Mouse (Mus musculus): ENCODE measurements around the gene Ddx54.

Ddx54 gene

DNA sequence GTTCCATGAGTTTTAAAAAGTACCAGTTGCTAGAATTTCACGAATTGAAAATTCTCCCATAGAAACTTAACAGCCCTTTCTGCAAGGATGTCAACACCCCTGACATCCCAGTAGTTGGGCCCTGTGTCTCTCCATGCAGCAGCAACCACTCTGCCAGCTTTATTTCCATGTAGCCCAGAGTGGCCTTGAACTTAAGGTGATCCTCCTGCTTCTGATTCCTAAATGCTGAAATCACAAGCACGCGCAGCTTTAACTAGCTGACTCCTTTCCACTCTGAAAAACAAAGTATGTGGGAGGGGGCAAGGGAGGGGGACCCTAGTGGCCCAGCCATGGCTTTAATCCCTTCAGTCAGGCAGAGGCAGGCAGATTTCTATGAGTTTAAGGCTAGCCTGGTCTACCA lies 5.2 kb upstream of the Ddx54 start:
- CTCF ChIA-PET, result interaction anchor here (1.6 kb wide), 1 partner anchor 10 kb away, joined by 4 read pairs; no protein-coding TSS in a partner anchor

DNA sequence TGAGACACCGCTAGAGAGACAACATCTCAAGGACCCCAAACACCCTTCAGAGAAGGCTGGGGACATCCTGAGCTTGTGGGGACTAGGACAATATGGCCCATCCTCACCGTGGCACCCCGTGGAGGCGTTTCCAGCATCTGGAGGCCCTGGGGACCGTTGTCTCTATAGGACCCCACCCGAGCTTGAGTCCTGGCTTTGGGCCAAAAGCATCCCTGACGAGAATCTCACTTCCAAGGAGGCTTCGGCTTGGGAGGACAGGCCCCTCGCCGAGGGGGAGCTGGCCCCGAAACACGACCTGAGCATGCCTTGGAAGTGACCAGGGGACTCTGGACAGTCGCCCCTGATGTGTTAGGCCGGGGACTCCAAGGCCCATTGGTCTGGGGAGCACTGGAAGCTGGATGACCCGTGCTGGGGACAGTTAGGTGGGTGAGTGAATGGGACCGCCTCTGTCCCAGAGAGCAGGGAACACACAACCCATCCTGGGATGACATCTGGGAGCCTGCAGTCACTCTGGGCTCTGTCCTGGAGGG lies 3.2 kb upstream of the Ddx54 start:
- CTCF ChIA-PET, result no interaction called here

DNA sequence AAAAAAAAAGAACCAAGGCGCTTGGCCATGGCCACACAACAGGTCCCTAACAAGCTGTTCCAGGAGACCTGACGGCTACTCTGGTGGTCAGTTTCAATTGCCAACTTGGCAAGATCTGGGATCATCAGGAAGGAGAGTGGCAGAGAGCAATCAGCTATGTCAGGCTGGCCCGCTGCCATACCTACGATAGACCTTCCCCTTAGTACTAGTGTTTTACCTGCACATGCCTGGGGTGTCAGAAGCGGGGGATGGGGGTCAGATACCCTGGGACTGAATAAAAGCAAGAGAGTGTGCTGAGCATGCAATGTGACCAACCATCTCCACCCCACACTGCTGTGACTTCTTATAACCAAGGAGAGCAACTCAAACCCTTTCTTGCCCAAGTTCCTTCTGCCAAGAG lies 1.6 kb upstream of the Ddx54 start:
- CTCF ChIA-PET, result no interaction called here

DNA sequence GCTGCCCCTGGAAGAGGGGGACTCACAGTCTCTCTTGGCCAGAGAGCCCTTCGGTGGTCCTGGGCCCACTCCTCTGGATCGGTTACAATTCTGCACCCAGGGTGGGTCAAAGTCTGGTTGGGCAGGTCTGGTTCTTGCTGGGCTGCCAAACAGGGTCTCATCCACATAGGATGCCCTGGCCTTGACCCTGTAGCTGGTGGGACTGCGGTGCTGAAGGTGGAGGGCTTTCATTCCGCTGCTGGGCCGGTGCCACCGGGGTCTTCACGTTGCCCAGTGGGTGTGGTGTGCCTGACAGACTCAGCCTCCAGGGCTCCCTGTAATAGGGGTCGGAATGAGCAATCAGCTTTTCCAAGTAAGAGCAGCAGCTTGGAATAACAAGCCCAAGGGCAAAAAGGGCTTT lies 1.1 kb upstream of the Ddx54 start:
- CTCF ChIA-PET, result interaction anchor here (1.2 kb wide), 1 partner anchor 101 kb away, joined by 9 read pairs; no protein-coding TSS in a partner anchor

DNA sequence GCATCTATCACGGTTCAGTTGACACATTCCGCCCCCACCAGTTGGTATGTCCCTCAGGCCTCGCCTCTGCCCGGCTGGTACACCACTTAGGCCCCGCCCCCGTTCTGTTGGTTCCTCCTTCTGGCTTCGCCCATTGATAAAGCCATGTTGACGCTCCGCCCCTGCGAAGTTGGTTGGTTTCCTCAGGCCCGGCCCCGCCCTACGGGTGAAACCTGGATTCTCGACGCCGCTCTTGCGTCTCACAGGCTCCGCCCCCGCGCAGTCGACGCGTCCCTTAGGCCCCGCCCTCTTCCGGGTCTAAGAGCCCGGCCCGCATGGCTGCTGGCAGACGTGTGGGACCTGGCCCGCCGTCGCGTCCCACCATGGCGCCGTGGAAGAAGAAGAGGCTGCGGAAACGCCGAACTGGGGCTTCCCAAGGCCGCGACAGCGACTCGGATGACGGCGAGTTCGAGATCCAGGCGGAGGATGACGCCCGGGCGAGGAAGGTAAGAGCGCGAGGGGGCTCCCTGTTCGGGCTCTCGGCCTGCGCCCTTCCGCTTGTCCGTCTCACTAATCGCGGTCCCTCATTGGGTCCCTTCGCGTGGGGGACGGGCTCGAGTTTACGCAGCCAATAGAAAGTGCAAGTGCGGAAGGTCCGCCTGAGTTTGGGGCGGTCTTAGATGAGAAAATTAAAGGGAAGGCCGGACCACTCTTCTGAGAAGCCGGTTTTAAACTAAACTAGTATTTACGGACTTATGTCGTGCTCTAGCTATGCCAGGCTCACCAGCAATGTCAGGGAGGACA lies 474 bp downstream of the Ddx54 start:
- CTCF ChIA-PET, result interaction anchor here (0.6 to 1.2 kb wide), 3 partner anchors 8 to 101 kb away, joined by 3 to 16 read pairs (median 4); no protein-coding TSS in a partner anchor

DNA sequence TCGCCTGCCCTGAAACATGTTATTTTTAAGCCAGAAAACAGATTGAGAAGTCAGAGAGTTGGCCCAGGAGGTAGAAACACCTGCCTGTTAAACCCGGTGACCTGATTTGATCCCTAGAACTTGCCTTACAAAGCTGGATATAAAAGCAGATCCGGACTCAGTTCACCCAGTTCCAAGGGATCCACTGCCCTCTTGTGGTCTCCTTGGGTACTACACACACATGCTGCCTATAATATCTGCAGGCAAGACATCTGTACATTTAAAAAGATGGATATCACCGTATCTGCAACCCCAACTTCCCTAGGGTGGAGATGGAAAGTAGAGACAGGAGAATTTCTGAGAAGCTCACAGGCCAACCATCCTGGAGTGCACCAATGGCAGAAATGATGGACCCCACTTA lies 3.4 kb downstream of the Ddx54 start:
- CTCF ChIA-PET, result interaction anchor here (0.5 to 0.6 kb wide), 2 partner anchors 90 to 110 kb away, joined by 3 to 4 read pairs; no protein-coding TSS in a partner anchor

DNA sequence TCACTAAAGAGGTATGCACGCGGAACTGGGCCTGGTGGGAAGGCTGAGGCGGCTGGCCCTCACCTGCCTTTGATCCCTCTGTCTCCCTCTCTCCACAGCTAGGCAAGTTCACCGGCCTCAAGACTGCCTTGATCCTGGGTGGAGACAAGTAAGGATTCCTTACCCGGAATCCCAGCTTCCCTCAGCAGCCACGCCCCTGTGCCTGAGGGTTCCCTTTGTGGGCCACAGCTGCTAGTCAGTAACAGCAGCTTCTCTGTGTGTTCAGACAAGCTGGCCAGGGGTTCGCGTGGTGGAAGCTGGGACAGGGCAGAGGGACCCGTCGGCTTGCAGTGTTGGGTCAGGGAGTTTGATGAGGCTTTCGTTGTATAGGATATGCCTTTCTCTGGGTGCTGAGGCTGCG lies 6.2 kb downstream of the Ddx54 start:
- CTCF ChIA-PET, result interaction anchor here (0.7 to 0.9 kb wide), 5 partner anchors 29 to 126 kb away, joined by 3 to 5 read pairs (median 3); no protein-coding TSS in a partner anchor

DNA sequence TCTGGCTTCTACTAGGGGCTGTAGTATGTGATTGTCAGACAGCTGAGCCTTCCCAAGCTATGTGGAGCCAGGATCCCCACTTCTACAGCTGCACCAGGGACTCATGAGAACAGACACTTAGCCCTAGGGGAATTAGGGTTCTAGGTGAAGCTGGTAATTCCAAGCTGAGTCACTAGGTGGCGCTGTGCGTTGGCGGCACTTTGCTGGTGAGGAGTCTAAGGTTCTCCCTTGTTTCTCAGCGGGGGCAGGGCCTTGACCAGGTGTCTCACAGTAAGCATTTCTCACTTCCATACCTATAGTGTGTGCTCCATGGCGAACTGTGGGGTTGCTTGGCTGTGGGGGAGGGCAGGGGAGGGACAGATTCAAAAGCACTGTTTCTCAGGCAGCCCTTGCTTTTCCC lies 6.7 kb downstream of the Ddx54 start:
- CTCF ChIA-PET, result interaction anchor here (0.8 to 2.8 kb wide), 4 partner anchors 34 to 125 kb away, joined by 3 to 29 read pairs (median 5); no protein-coding TSS in a partner anchor

DNA sequence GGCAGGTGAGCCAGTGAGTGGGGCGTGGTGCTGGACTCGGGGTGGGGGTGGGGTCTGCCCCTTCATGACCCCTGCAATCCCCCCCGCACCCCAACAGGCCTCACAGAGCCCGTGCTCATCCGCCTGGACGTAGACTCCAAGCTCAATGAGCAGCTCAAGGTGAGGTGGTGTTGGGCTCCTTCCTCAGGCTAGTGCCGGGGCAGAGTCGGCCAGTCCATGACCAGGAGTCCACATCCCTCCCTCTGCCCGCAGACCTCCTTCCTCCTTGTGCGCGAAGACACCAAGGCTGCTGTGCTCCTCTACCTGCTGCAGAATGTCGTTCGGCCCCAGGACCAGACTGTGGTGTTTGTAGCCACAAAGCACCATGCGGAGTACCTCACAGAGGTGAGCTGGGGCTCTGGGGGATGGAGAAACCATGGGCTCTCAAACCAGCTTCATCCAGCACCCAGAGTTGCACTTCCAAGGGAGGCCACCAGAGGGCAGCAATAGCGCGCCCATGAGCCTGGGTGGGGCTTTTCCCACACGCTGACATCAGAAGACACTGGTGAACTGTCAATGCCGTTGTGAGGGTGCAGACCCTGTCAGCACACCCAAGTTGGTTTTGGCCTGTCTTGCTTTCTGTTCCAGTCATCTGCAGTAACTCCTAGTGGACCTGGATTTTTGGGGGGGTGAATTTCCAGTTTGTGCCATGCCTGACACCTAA lies 8.0 kb downstream of the Ddx54 start:
- CTCF ChIA-PET, result interaction anchor here (0.7 to 2.8 kb wide), 9 partner anchors 23 to 136 kb away, joined by 3 to 29 read pairs (median 5); partner anchors contain the start of gene Rasal1

DNA sequence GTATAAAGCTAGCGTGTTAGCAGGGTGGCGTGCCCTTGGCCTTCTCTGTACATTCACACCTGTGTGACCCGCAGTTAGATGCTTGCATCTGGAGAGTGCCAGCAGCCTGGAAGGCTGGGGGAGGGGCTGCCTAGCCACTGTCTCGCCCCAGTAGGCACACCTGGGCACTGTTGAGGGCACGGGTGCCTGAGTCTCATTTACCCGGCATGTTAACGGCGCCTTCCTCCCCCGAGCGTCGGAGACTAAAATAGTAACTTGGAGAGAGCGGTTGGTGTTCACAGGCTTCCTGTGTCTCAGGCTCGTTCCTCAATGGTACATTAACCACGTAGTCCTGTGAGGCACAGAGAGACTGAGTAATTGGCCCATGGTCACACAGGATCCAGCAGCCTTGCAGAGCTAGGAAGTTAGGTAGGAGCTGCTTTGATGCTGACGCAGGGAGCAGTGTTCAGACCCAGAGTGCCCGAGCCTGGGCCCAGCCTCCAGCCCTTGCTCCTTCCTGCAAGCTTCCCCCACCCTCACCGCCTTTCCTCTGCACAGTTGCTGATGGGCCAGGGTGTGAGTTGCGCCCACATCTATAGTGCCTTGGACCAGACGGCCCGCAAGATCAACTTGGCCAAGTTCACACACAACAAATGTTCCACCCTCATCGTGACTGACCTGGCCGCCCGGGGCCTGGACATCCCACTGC lies 8.7 kb downstream of the Ddx54 start:
- CTCF ChIA-PET, result interaction anchor here (0.6 to 2.8 kb wide), 7 partner anchors 9 to 135 kb away, joined by 3 to 29 read pairs (median 5); partner anchors contain the start of genes Ddx54, Rasal1 and Rita1

DNA sequence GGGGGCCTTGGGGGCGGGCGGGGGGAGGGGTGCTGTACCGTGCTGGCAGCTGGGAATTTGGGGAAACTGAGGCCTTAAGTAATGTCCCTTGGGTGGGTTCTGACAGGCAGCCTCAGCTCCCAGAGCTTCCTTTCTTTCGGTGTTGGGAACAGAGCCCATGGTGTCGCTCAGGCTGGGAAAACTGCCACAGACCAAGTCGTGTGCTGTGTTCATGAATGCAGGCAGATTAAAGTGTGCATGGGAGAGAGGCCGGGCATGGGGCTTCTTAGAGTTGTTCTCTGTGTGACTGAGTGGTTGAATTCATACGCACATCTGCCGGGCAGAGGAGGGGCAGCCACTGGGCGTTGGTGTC lies 9.3 kb downstream of the Ddx54 start:
- CTCF ChIA-PET, result interaction anchor here (0.6 to 2.8 kb wide), 5 partner anchors 9 to 93 kb away, joined by 3 to 29 read pairs (median 5); partner anchors contain the start of genes Ddx54, Rasal1 and Rita1

DNA sequence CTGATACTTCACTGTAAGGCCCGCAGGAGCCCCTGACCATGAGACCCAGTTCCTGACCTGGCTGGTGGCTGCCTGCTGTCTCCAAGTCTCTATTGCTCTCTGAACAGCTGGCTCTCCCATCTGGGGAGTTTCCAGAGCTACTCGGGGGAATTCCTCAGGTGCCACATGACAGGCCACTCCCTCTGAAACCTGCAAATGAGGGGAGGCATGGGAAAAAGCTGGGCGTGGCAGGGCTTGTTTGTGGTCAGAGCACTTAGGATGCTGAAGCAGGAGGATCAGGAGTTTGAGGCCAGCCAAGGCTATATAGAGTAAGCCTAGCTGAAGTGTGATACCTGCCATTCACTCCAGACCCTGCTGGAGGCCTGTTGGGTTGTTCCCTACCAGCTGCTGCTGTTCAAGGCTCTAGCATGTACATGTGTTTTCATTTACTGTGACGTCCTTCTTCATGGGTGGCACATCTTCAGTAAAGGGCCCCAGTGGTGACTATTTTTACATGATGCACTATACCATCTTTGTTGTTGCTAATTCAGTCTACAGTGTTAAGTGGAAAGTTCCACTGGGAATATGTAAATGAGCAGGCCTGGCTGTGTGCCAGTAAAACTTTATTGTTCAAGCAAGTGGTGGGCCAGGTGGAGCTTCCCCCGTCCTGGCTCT lies 9.8 kb downstream of the Ddx54 start:
- CTCF ChIA-PET, result interaction anchor here (2.0 to 2.3 kb wide), 2 partner anchors 21 to 28 kb away, joined by 5 to 14 read pairs; partner anchors contain the start of gene Rasal1

DNA sequence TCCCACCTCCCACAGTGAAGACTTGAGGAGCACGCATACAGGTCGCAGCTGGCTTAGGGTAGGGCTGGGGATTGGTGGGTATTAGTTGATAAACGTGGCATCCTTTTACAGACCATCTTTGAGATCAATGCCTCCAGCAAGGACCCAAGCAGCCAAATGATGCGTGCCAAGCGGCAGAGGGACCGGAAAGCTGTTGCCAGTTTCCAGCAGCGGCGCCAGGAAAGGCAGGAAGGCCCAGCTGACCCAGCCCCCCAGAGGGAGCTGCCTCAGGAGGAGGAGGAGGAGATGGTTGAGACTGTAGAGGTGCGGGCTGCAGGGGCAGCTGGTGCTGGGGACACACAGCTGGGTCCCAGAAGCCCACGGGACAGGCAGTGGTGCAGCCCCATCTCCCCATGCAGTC lies 11.9 kb downstream of the Ddx54 start:
- CTCF ChIA-PET, result no interaction called here

DNA sequence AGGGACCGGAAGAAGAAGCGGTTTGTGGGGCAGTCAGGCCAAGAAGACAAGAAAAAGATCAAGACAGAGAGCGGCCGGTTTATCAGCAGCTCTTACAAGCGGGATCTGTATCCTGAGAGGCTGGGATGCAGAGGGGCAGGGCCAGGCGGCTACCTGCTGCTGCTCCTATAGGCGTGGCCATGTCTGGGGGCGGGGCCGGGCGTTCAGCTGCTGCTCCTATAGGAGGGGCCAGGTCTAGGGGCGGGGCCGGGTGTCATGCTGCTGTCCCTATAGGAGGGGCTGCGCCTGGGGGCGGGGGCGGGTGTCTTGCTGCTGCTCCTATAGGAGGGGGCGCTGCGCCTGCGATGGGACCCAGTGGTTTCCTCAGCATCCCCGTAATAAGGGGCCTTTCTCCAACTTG lies 13.9 kb downstream of the Ddx54 start:
- CTCF ChIA-PET, result interaction anchor here (0.6 to 0.7 kb wide), 3 partner anchors 13 to 50 kb away, joined by 3 to 4 read pairs (median 3); partner anchors contain the start of gene Iqcd

DNA sequence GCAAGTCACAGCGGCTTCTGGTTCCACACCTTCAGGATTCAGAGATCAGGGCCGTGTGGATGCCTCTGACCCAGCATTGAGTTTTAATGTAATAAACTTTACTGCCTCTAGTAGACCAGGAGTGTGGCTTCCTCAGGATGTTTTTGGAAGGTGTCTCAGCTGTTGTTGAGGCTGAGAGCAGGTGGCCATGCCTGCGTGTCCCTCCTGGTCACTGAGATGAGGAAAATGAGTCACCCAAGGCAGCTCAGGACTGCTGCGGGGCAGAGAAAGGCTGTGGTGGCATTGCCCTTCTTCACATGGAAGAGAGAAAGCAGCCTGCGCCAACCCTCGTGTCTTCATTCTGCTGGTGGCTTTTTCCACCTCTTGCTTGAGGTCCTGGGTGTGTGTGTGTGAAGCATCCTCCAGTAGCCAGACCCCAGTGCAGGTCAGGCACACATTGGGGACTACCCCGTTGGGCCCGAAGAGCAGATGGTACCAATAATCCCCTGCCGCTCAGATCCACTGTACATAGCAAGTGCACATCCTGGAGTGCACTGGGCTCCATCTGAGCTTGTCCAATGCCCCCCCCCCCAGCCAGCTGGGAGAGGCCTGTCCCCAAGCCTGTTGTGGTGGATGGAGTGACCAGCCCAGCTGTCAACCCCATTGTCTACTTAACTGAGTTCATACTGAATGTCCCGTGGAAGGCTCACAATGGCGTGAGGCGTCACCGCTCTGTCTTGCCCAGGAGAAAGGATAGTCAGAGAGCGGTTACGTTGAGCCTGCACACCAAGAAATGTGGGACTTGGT lies 15.2 kb downstream of the Ddx54 start:
- CTCF ChIA-PET, result no interaction called here

DNA sequence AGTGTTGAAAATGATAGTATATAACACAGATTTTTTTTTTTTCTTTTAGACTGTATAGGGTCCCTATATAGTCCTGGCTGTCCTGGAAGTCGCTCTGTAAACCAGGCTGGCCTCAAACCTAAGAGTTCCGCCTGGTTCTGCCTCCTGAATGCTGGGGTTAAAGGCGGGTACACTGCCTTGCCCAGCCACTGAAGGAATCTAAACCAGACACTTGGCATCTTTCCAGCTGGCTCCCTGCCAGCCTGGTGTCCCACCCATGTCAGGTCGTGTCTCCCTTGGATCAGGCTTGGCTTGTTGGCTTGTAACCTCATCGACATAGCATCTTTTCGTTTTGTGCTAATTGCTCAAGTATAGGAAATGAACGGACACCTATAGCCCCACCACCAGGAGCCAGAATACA lies 16.1 kb downstream of the Ddx54 start:
- CTCF ChIA-PET, result no interaction called here

DNA sequence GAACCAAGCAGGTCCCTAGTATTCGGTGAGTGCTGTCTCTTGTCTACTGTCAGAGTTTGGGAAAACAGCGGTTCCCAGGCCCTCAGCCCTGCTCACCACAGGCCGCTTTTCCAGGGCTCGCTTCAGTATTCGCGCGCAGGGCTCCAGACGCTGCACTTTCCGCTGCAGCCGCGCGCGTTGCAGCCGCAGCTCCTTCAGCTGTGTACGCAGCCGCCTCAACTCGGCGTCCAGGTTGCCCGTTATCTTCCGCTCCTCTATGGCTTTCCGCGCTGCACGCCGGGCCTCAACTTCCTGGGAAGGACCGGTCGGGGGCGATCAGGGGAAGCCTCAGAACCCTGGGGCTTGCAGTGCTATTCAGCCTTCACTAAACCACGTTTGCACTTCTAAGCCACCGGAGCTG lies 18.6 kb downstream of the Ddx54 start:
- CTCF ChIA-PET, result interaction anchor here (0.5 to 1.6 kb wide), 2 partner anchors 18 to 90 kb away, joined by 3 to 4 read pairs; partner anchors contain the start of gene Rasal1

DNA sequence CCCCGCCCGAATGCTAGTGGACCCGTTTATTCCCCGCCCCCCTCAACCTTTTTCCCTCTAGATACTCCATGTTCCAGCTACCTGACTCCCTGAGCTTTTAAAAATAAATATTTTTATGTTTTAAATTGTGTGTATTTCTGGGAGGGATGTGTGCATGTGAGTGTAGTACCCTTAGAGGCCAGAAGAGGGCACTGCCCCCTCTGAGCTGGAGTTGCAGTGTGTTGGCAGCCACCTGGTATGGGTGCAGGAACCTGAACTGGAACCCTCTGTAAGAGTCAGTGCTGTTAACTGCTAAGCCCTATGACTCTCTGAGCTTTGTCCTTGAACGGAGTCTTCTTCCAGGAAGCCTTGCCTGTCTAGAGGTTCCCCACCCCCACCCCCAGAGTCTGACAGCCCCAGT lies 19.4 kb downstream of the Ddx54 start:
- CTCF ChIA-PET, result interaction anchor here (0.5 to 1.6 kb wide), 3 partner anchors 12 to 90 kb away, joined by 3 to 4 read pairs (median 4); partner anchors contain the start of gene Rasal1

DNA sequence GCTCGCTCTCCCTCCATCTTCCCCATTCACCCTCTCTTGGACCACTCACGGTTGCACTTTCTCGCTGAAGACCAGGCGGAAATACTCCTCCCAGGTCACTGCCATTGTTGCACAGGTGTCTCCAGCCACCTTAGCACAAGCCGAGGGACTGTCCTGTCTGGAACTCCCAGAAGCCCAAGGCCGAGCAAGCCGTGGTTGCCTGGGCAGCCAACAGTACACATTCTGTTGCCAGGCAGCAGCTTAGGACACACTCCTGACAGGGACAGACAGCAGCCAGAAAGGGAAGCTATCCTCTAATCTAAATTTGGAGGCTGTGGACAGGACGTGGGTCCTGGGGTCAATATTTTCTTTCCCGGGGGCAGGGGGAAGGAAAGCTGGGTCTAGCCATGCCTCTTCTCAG lies 21.6 kb downstream of the Ddx54 start, which contains the start of gene Cfap73:
TSS of gene Cfap73 (minus strand) at position 105 of the 400 bp plus-strand sequence.
- CTCF ChIA-PET, result interaction anchor here (1.4 kb wide), 1 partner anchor 15 kb away, joined by 3 read pairs; the partner anchor contains the start of gene Rasal1

DNA sequence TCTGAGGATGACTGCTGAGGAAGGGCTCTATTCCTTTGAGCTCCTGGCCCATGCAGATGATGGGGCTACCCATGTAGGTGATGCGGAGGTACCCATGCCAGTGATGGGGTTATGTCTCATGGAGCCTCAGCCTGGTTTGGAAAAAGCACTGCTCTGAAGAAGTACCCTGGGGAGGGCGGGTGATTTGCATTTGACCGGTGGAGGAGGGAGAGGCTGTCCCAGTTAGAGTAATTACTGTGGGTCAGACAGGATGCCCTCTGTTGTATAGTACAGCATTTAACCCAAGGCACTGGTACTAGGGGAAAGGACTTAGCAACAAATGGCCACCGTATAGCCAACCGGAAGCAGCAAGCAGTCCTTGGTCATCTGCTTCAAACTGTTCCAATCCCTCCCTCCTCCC lies 22.3 kb downstream of the Ddx54 start:
- CTCF ChIA-PET, result no interaction called here
